Mouse (Mus musculus) embryonic facial prominence, embryonic 11.5 days (tissue): Measurements from ENCODE around the gene Otud7a. TPM values are rescaled to one million over a fixed set of nuclear protein-coding genes. Genes with fewer than 3 reads are reported as not detected.

ENCODE experiments used
- ATAC-seq: fragments of 200-750 bp; cut with Nextera tagmentation; replicated peaks from 2 replicates; pipeline ENCODE4 v1.8.0; 2017; ENCODE audit warnings: low read depth; ENCODE audit not compliant: insufficient number of reproducible peaks, low FRiP score, low TSS enrichment
- DNase-seq: peaks from one replicate; pipeline ENCODE4 v3.0.0-alpha.2; 2015; ENCODE audit warnings: low spot score
- H3K27ac ChIP-seq: fragments of 300-500 bp; sonication (generic); replicated peaks from 2 replicates; pipeline ENCODE4 v1.5.1; 2014; ENCODE audit warnings: mild to moderate bottlenecking, low read depth, low read length, control low read depth
- H3K27me3 ChIP-seq: fragments of 300-500 bp; sonication (generic); 2 replicates; pipeline ENCODE4 v1.6.1; 2014; ENCODE audit warnings: mild to moderate bottlenecking, low read length, moderate library complexity, mixed read lengths; ENCODE audit not compliant: control insufficient read depth, insufficient read depth
- H3K36me3 ChIP-seq: fragments of 300-500 bp; sonication (generic); replicated peaks from 2 replicates; pipeline ENCODE4 v1.6.1; 2014; ENCODE audit warnings: low read depth, mild to moderate bottlenecking, low read length, moderate library complexity, mixed read lengths; ENCODE audit not compliant: control insufficient read depth, insufficient read depth
- H3K4me1 ChIP-seq: fragments of 300-500 bp; sonication (generic); 2 replicates; pipeline ENCODE4 v1.6.1; 2014; ENCODE audit warnings: low read length, mixed read lengths; ENCODE audit not compliant: control insufficient read depth, insufficient read depth
- H3K4me2 ChIP-seq: fragments of 300-500 bp; sonication (generic); 2 replicates; pipeline ENCODE4 v1.6.1; 2014; ENCODE audit warnings: low read depth, mild to moderate bottlenecking, control low read depth, low read length, moderate library complexity
- H3K4me3 ChIP-seq: fragments of 300-500 bp; sonication (generic); 2 replicates; pipeline ENCODE4 v1.5.1; 2014; ENCODE audit warnings: low read depth, low read length, control low read depth
- H3K9ac ChIP-seq: fragments of 300-500 bp; sonication (generic); replicated peaks from 2 replicates; pipeline ENCODE4 v1.6.1; 2014; ENCODE audit warnings: mild to moderate bottlenecking, control low read depth, low read length
- H3K9me3 ChIP-seq: fragments of 300-500 bp; sonication (generic); replicated peaks from 2 replicates; pipeline ENCODE4 v1.6.1; 2016; ENCODE audit warnings: mild to moderate bottlenecking, low read length, inconsistent platforms, mixed read lengths; ENCODE audit not compliant: control insufficient read depth
- WGBS: fragments of 180-500 bp; shearing (Covaris S2); extraction: QIAGEN DNeasy Blood & Tissue Kit; methylation state at CpG from one replicate; pipeline ENCODE4 v1.1.7; 2014; 5-methylcytosine and 5-hydroxymethylcytosine counted together
- polyA plus RNA-seq: library from polyadenylated mRNA; unstranded; fragments of >200 nt; fragmentation: Nextera tagmentation; extraction: Ambion mirVana; gene quantifications from 2 replicates; pipeline ENCODE4 v1.2.1, GENCODE M21; 2014

The Otud7a gene
- polyA plus RNA-seq, 1 experiment from 2014 or later: 0.90 TPM

- H3K4me1 ChIP-seq: no peaks in the 10 kb centered on the region
- WGBS: 53% methylated on average over 4 of the region's 4 CpGs
- DNase-seq: peak; percentile 71
- H3K9me3 ChIP-seq: no peaks in the 10 kb centered on the region
- peaks cover 29% of the 10 kb centered on the region for H3K27me3 ChIP-seq
- no peak overlapping the region for H3K4me2 ChIP-seq
- no peak for ATAC-seq
- no peak overlapping the region for H3K4me3 ChIP-seq
- H3K9ac ChIP-seq: no peak overlapping the region
- no peak overlapping the region for H3K27ac ChIP-seq
- no peaks in the 10 kb centered on the region for H3K36me3 ChIP-seq
Measured at GRCm38 (mm10) chr7:63752081-63752480, 307.5 kb downstream of the Otud7a start.

DNA sequence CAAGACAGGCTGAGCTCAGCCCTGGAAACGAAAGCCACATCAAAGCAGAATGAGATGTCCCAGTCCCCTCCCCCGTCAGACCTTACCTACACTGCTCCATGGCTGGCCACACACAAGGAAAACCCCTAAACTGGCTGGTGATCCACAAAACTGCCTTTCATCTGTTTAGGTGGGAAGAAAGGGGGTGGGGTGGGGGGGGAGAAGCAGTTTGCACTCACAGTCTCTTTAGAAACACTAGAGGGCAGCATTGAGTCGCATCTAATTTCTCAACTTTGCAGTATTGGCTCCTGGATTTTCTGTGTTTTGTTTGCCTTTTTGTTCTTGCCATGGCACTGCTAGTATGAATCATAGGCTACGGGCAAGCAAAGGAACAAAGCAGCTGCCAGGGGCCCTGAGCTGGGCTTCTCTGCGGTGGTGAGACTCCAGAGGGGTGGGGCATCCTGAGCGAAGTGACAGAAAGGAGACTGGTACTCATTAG, 308.8 kb downstream of the Otud7a start:
- Histone ChIP-seq H3K4me2 (no peak overlapping the region), H3K27ac (no peak overlapping the region), H3K27me3 (peaks cover 42% of the 10 kb centered on the region)

DNA sequence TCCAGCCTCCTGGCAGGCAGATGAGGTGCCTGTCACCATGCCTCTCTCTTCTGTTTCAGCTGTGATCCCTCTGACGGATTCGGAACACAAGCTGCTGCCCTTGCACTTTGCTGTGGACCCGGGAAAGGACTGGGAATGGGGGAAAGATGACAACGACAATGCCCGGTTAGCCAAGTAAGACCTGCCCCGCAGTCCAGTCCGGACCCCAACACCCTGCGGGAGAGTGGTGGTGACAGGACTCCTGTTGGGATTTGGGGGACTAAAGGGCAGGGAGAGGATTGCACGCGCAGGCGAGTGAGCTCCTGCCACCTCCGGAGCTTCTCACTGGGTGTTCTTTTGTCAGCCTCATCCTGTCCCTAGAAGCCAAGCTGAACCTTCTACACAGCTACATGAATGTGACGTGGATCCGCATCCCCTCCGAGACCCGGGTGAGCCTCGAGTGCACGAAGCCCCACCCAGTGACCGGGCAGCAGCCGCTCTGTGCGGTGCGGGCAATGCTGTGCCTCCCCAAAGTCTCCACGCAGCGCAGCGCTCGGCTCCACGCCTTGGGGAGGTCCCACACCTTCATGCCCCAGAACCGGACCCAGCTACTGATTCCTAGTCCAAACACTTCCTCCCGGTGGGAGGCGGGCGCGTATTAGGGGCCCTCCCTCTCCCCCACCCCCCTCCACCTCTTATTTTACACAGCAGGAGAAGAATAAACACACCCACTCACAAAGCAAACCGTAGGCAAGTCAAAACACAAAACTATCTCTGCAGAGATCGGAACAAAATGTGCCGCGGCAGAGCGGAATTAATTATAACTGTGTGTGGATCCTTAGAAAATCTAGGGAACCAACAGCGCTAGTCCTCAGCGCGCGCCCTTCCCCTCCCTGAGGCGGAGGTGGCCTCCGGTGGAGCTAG, 310.3 kb downstream of the Otud7a start:
- peaks cover 57% of the 10 kb centered on the region for H3K27me3 ChIP-seq
- ATAC-seq (no peak; the same call in 1 of the 2 replicates), DNase-seq (peak; percentile 33)
- H3K27ac ChIP-seq: no peak overlapping the region
- H3K9ac ChIP-seq: peak overlapping the region; percentile 51
- no peaks in the 10 kb centered on the region for H3K4me1 ChIP-seq
- 1% methylated on average over 43 of the region's 43 CpGs for WGBS
- peak overlapping the region; percentile 79 for H3K4me2 ChIP-seq
- no peaks in the 10 kb centered on the region for H3K36me3 ChIP-seq
- peak overlapping the region; percentile 31 for H3K4me3 ChIP-seq
- H3K9me3 ChIP-seq: no peaks in the 10 kb centered on the region

More for the DNA sequence above, 308.8 kb downstream of the Otud7a start:
- Histone ChIP-seq H3K36me3 (no peaks in the 10 kb centered on the region), H3K9me3 (no peaks in the 10 kb centered on the region), H3K4me1 (no peaks in the 10 kb centered on the region), H3K9ac (no peak overlapping the region), H3K4me3 (no peak overlapping the region)
- peak; percentile 82 for DNase-seq
- ATAC-seq: peak; percentile 14; the same call in 1 of the 2 replicates
- WGBS: 15% methylated on average over 6 of the region's 6 CpGs

- no peaks in the 10 kb centered on the region for H3K9me3 ChIP-seq
- DNase-seq: peak; percentile 85
- H3K4me2 ChIP-seq: peak overlapping the region; percentile 79
- H3K27ac ChIP-seq: no peak overlapping the region
- H3K9ac ChIP-seq: peak overlapping the region; percentile 51
- peaks cover 60% of the 10 kb centered on the region for H3K27me3 ChIP-seq
- peak; percentile 24; the same call in 1 of the 2 replicates for ATAC-seq
- H3K4me1 ChIP-seq: no peaks in the 10 kb centered on the region
- no peaks in the 10 kb centered on the region for H3K36me3 ChIP-seq
- peak overlapping the region; percentile 31 for H3K4me3 ChIP-seq
- WGBS: 1% methylated on average over 13 of the region's 13 CpGs
Measured at GRCm38 (mm10) chr7:63755476-63755948, 311.0 kb downstream of the Otud7a start.

GRCm38 (mm10) chr7:63757136-63757677, 312.7 kb downstream of the Otud7a start:
- no peak overlapping the region for H3K27ac ChIP-seq
- peak overlapping the region; percentile 31 for H3K4me3 ChIP-seq
- peaks cover 69% of the 10 kb centered on the region for H3K27me3 ChIP-seq
- no peaks in the 10 kb centered on the region for H3K9me3 ChIP-seq
- ATAC-seq (no peak), DNase-seq (no peak)
- H3K36me3 ChIP-seq: no peaks in the 10 kb centered on the region
- no peaks in the 10 kb centered on the region for H3K4me1 ChIP-seq
- no peak overlapping the region for H3K9ac ChIP-seq
- no peak overlapping the region for H3K4me2 ChIP-seq
- 6% methylated on average over 25 of the region's 25 CpGs for WGBS

DNA sequence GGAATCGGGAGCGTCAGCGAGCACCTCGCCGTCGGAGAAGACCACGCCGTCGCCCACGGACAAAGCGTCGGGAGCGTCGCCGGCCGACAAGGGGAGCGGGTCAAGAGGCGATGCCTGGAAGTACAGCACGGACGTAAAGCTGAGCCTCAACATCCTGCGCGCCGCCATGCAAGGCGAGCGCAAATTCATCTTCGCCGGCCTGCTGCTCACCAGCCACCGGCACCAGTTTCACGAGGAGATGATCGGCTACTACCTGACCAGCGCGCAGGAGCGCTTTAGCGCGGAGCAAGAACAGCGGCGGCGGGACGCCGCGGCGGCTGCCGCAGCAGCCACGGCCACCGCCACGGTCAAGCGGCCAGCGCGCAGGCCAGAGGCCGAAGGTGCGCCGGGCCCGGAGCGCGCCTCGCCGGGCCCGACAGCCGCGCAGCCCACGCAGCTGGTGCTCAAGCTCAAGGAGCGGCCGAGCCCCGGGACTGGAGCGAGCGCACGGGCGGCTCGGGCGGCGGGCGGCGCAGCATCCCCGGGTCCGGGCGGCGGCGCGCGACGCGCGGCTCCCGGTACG, 313.2 kb downstream of the Otud7a start:
- DNase-seq: no peak
- H3K4me2 ChIP-seq: peak overlapping the region; percentile 53
- ATAC-seq: no peak
- H3K36me3 ChIP-seq: no peaks in the 10 kb centered on the region
- whole genome bisulfite sequencing: 1% methylated on average over 54 of the region's 85 CpGs
- peak overlapping the region; percentile 31 for H3K4me3 ChIP-seq
- no peak overlapping the region for H3K9ac ChIP-seq
- no peaks in the 10 kb centered on the region for H3K9me3 ChIP-seq
- H3K27me3 ChIP-seq: peaks cover 69% of the 10 kb centered on the region
- no peak overlapping the region for H3K27ac ChIP-seq
- no peaks in the 10 kb centered on the region for H3K4me1 ChIP-seq

- H3K27ac ChIP-seq: no peak overlapping the region
- 1% methylated on average over 64 of the region's 97 CpGs for WGBS
- no peak overlapping the region for H3K9ac ChIP-seq
Measured at GRCm38 (mm10) chr7:63758240-63758826, 313.8 kb downstream of the Otud7a start.

More at GRCm38 (mm10) chr7:63758240-63758826, 313.8 kb downstream of the Otud7a start:
- DNase-seq: no peak
- peak overlapping the region; percentile 53 for H3K4me2 ChIP-seq
- peak overlapping the region; percentile 31 for H3K4me3 ChIP-seq
- no peaks in the 10 kb centered on the region for H3K36me3 ChIP-seq
- peaks cover 69% of the 10 kb centered on the region for H3K27me3 ChIP-seq
- no peaks in the 10 kb centered on the region for H3K4me1 ChIP-seq
- H3K9me3 ChIP-seq: no peaks in the 10 kb centered on the region
- ATAC-seq: no peak
